Mouse (Mus musculus): ENCODE results near the gene Olfr351. TPM values are rescaled to one million over a fixed set of nuclear protein-coding genes. Genes with fewer than 3 reads are reported as not detected.

Gene Olfr351
- not detected in 2 replicates for polyA plus RNA-seq (2012; rRNA removed)

DNA sequence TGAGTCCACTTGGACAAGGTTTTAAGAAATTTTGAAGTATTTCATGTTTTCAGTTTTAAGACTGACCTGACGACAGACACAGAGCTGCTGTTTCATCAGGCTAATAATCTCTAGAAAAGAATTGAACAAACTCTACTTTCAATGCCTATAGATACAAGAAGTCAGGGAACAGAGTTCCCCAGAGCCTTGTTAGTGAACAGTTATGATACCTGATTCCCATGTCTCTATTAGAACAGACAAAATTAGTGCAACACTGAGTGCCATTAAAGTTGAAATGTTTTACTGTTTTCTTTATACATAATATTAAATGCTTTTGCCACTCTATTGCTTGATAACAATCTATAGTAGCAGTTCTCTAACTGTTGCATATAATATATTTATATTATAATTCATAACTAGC lies at the start of gene Olfr351:
Gene Olfr351 (minus strand): TSS at position 101 of the 400 bp plus-strand sequence.
- no peak for DNase-seq (ENCODE audit: low spot score)

DNA sequence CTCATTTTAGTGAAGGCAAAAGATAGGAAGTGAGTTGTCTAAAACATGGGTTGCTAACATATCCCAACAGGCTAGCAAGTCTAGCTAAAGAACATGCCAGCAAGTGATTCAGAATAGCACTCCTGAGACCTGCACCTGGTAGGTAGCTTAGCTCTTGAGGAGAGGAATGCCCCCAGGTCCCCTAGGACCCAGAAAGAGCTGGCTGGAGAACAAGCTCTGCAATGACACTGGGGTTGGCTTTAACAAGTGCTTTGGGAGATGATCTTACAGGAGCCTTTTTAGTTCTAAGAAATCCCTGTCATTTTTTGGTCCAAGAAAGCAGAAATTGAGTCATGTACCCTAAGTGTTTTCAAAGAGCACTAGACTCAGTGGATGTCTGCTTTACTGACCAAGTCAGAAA lies 42.9 kb upstream of the Olfr351 start, which contains the start of gene Olfr354:
Gene Olfr354 (plus strand): TSS at position 301 of the 400 bp plus-strand sequence.
- DNase-seq (ENCODE audit: low spot score): no peak

DNA sequence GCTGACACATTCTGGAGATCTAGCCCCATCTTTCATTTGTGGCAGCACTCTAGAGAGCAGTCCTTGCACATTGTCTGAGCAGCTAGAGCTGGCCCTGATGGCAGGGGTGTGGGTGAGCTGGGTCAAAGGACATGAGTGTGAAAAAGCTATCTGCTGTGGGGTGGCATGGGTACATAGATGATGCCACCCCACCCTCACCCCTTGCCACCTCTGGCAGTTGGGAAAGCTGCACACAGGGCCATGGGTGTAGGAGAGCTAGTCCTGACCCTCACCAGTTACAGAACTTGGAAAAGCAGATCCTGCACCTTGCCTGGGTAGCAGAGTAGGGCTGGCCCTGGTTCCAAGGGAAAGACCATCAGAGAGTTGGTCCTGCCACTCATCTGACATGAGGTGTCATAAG lies 34.7 kb upstream of the Olfr351 start:
- DNase-seq (ENCODE audit: low spot score): no peak

DNA sequence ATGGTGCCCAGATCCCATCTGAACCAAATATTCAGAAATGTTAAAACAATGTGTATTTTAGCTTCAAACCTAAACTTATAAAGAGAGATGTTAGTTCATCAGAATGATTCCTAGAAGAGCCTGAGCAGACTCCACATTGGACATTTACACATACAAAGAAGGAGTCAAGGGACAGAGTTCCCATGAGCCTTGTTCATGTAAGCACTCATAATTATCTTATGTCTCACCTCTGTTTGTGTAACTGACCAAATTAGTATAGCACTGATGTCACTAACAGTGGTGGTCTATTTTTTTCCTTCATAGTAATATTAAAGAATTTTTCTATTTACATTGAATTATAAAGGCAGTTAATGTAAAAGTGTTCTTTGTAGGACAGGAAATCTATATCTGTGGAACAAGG lies 30.4 kb upstream of the Olfr351 start, which contains the start of gene Olfr353:
Gene Olfr353 (minus strand): TSS at position 101 of the 400 bp plus-strand sequence.
- no peak for DNase-seq (ENCODE audit: low spot score)

DNA sequence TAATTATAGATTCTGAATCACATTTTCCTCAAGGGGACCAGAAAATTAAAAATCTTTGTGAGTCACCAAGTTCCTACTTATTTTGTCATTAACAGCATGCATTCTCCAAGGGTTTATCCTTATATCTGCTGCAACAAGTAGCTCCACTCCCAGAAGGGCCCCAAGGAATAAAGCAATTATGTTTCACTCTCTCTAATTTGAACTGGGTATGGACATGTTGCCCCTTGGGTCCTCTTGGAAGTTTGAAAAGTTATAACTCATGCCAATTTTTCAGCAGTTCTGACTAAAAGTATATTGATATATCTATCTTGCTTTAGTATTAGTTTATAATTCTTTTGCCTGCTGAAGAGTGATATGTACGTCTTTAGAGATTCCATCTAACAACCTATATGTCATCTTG lies 5.7 kb upstream of the Olfr351 start, which contains the start of gene Olfr352:
Gene Olfr352 (plus strand): TSS at position 301 of the 400 bp plus-strand sequence.
- DNase-seq (ENCODE audit: low spot score): no peak

DNA sequence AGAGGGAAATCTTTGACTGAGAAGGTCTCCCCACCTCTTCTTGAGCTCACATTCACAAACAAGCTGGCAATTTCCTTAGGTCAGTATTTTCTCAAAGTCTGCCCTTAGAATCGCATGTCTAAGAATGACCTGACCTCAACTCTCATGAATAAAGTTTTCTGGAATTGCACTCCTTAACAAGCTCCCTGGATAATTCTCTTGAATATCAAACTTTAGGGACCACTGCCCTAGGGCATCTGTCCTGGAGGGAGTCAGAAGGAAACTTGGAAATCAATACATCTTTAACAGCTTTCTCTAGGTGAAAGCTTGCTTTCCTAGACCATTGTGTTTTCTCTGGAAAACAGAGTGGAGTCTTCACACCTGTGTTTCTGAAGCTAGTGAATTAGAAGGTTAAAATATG lies 16.4 kb downstream of the Olfr351 start, which contains the start of gene Olfr350:
Gene Olfr350 (plus strand): TSS at position 301 of the 400 bp plus-strand sequence.
- no peak for DNase-seq (ENCODE audit: low spot score)

DNA sequence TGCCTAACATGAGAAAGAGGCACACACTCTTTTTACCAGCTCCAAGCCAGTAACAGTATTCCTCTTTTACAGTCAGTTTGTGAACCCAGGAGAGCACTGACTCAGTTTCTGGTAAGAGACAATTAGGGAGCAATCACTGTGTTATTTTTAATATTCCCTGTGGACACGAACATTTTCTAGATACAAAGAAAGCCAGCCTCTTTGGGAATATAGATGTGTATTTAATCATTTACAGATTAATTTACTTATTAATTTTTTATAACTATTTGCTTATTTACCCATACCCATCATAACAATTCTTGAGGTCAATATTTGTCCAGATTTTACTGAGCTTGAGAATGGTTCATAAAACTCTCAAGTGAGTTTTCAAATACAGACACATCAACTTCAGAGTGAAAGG lies 45.5 kb downstream of the Olfr351 start, which contains the start of gene Olfr3:
Gene Olfr3 (minus strand): TSS at position 101 of the 400 bp plus-strand sequence.
- no peak for DNase-seq (ENCODE audit: low spot score)

Other genes with a start within 250 kb of the Olfr351 start
- gene Olfr345, start 222.6 kb downstream of the Olfr351 start, polyA plus RNA-seq (2012; rRNA removed): not detected in 2 replicates
- gene Olfr346, start 176.9 kb downstream of the Olfr351 start, polyA plus RNA-seq (2012; rRNA removed): not detected in 2 replicates
- not detected in 2 replicates for gene Olfr347, start 130.8 kb downstream of the Olfr351 start, polyA plus RNA-seq (2012; rRNA removed)
- gene Olfr348, start 78.4 kb downstream of the Olfr351 start, polyA plus RNA-seq (2012; rRNA removed): not detected in 2 replicates
- not detected in 2 replicates for gene Olfr50, start 72.1 kb downstream of the Olfr351 start, polyA plus RNA-seq (2012; rRNA removed)
- not detected in 2 replicates for gene Olfr3, start 45.6 kb downstream of the Olfr351 start, polyA plus RNA-seq (2012; rRNA removed)
- not detected in 2 replicates for gene Olfr350, start 16.4 kb downstream of the Olfr351 start, polyA plus RNA-seq (2012; rRNA removed)
- gene Olfr352, start 5.8 kb upstream of the Olfr351 start, polyA plus RNA-seq (2012; rRNA removed): not detected in 2 replicates
- gene Olfr353, start 30.3 kb upstream of the Olfr351 start, polyA plus RNA-seq (2012; rRNA removed): not detected in 2 replicates
- not detected in 2 replicates for gene Olfr354, start 43.0 kb upstream of the Olfr351 start, polyA plus RNA-seq (2012; rRNA removed)
- gene Olfr355, start 66.2 kb upstream of the Olfr351 start, polyA plus RNA-seq (2012; rRNA removed): not detected in 2 replicates
- not detected in 2 replicates for gene Olfr356, start 74.5 kb upstream of the Olfr351 start, polyA plus RNA-seq (2012; rRNA removed)
- not detected in 2 replicates for gene Olfr357, start 131.2 kb upstream of the Olfr351 start, polyA plus RNA-seq (2012; rRNA removed)
- gene Olfr358, start 146.7 kb upstream of the Olfr351 start, polyA plus RNA-seq (2012; rRNA removed): not detected in 2 replicates
- not detected in 2 replicates for gene Olfr360, start 203.1 kb upstream of the Olfr351 start, polyA plus RNA-seq (2012; rRNA removed)
- not detected in 2 replicates for gene Olfr361, start 226.6 kb upstream of the Olfr351 start, polyA plus RNA-seq (2012; rRNA removed)

All from urinary bladder, adult 2 months (tissue).